Mouse (Mus musculus) bone marrow, adult 2 months (tissue): ENCODE results near the gene Pdpn. TPM values are rescaled to one million over a fixed set of nuclear protein-coding genes. Genes with fewer than 3 reads are reported as not detected.

Experiments used
- H3K27ac ChIP-seq: fragments of 200-500 bp; 2 replicates; pipeline ENCODE4 v1.5.1; 2012; ENCODE audit warnings: low read depth, mild to moderate bottlenecking, control low read depth, inconsistent platforms, low read length; ENCODE audit not compliant: control insufficient read depth, poor library complexity, insufficient read depth
- H3K4me1 ChIP-seq: fragments of 200-500 bp; 2 replicates; pipeline ENCODE4 v1.6.1; 2011; ENCODE audit warnings: low read length; ENCODE audit not compliant: control insufficient read depth, insufficient read depth
- H3K4me3 ChIP-seq: fragments of 200-500 bp; replicated peaks from 2 replicates; pipeline ENCODE3; 2011; ENCODE audit warnings: mild to moderate bottlenecking, low read depth, low read length, control low read depth; ENCODE audit not compliant: control insufficient read depth
- CTCF ChIP-seq: fragments of 200-500 bp; IDR thresholded peaks from 2 replicates; pipeline ENCODE4 v1.5.1; 2011; ENCODE audit warnings: low read length, control low read depth; ENCODE audit not compliant: control insufficient read depth, insufficient read depth
- POLR2A ChIP-seq: fragments of 200-500 bp; IDR thresholded peaks from 2 replicates; pipeline ENCODE4 v1.6.1; 2011; ENCODE audit warnings: low read depth, mild to moderate bottlenecking, control low read depth, low read length, borderline replicate concordance; ENCODE audit not compliant: control insufficient read depth
- WGBS: fragments of 180-500 bp; shearing (Covaris S2); methylation state at CpG from one replicate; pipeline ENCODE4 v1.1.7; 2018; 5-methylcytosine and 5-hydroxymethylcytosine counted together
- polyA plus RNA-seq: library from polyadenylated mRNA; stranded (reverse); fragments of >200 nt; gene quantifications from 2 replicates; pipeline ENCODE4 v1.2.4, GENCODE M21; 2011; ENCODE audit warnings: low replicate concordance; ENCODE audit not compliant: missing spikeins, insufficient read depth, insufficient read length

The Pdpn gene
- polyA plus RNA-seq, 1 experiment, result 14.1 TPM

- Histone ChIP-seq H3K4me1 (peaks cover 1% of the 10 kb centered on the region; the same call in 1 of the 2 replicates), H3K4me3 (peak overlapping the region; percentile 8), H3K27ac (peak overlapping the region; percentile 44)
- 19% methylated on average over 7 of the region's 7 CpGs for WGBS
- TF ChIP-seq CTCF (no peak), POLR2A (no peak)
Observed at GRCm38 (mm10) chr4:143288880-143289279, 10.5 kb downstream of the Pdpn start.

- H3K27ac ChIP-seq, result peak overlapping the region; percentile 65
- TF ChIP-seq CTCF (no peak), POLR2A (no peak)
- 5% methylated on average over 6 of the region's 6 CpGs for WGBS
- H3K4me1 ChIP-seq, result peaks cover 1% of the 10 kb centered on the region; the same call in 1 of the 2 replicates
- H3K4me3 ChIP-seq, result no peak overlapping the region
Observed at GRCm38 (mm10) chr4:143288473-143288872, 10.9 kb downstream of the Pdpn start.

- Histone ChIP-seq H3K27ac (no peak overlapping the region), H3K4me3 (no peak overlapping the region), H3K4me1 (peaks cover 1% of the 10 kb centered on the region; the same call in 1 of the 2 replicates)
- no peak for TF ChIP-seq POLR2A
- no peak for TF ChIP-seq CTCF
- WGBS, result 71% methylated on average over 4 of the region's 4 CpGs
Observed at GRCm38 (mm10) chr4:143287065-143287464, 12.3 kb downstream of the Pdpn start.

GRCm38 (mm10) chr4:143280166-143280565, 19.2 kb downstream of the Pdpn start:
- peaks cover 5% of the 10 kb centered on the region; the same call in 1 of the 2 replicates for H3K4me1 ChIP-seq
- WGBS, result 72% methylated on average over 3 of the region's 3 CpGs

GRCm38 (mm10) chr4:143279661-143280060, 19.7 kb downstream of the Pdpn start:
- WGBS, result 88% methylated on average over 12 of the region's 12 CpGs
- peaks cover 5% of the 10 kb centered on the region; the same call in 1 of the 2 replicates for H3K4me1 ChIP-seq
- no peak overlapping the region for H3K4me3 ChIP-seq
- TF ChIP-seq CTCF (no peak), POLR2A (no peak)
- no peak overlapping the region for H3K27ac ChIP-seq

More at GRCm38 (mm10) chr4:143280166-143280565, 19.2 kb downstream of the Pdpn start:
- TF ChIP-seq CTCF (0 out of 2 replicates have a peak, but pooled peaks have one; percentile 15), POLR2A (no peak)
- Histone ChIP-seq H3K27ac (no peak overlapping the region), H3K4me3 (no peak overlapping the region)

GRCm38 (mm10) chr4:143279016-143279415, 20.3 kb downstream of the Pdpn start:
- H3K4me3 ChIP-seq, result no peak overlapping the region
- whole genome bisulfite sequencing, result 88% methylated on average over 5 of the region's 5 CpGs
- TF ChIP-seq CTCF, result no peak
- no peak for TF ChIP-seq POLR2A
- peaks cover 5% of the 10 kb centered on the region; the same call in 1 of the 2 replicates for H3K4me1 ChIP-seq
- no peak overlapping the region for H3K27ac ChIP-seq

GRCm38 (mm10) chr4:143278429-143278871, 20.9 kb downstream of the Pdpn start:
- H3K4me3 ChIP-seq, result no peak overlapping the region
- no peak for TF ChIP-seq CTCF
- no peak for TF ChIP-seq POLR2A
- H3K27ac ChIP-seq, result no peak overlapping the region
- WGBS, result 44% methylated on average over 14 of the region's 14 CpGs
- H3K4me1 ChIP-seq, result peaks cover 5% of the 10 kb centered on the region; the same call in 1 of the 2 replicates

GRCm38 (mm10) chr4:143277319-143277718, 22.0 kb downstream of the Pdpn start:
- H3K4me3 ChIP-seq, result no peak overlapping the region
- no peak overlapping the region for H3K27ac ChIP-seq
- peaks cover 5% of the 10 kb centered on the region; the same call in 1 of the 2 replicates for H3K4me1 ChIP-seq
- TF ChIP-seq CTCF (no peak), POLR2A (no peak)
- WGBS, result 17% methylated on average over 6 of the region's 6 CpGs

GRCm38 (mm10) chr4:143271571-143271970, 27.8 kb downstream of the Pdpn start:
- no peaks in the 10 kb centered on the region; the same call in 1 of the 2 replicates for H3K4me1 ChIP-seq
- WGBS, result 12% methylated on average over 6 of the region's 6 CpGs
- TF ChIP-seq CTCF, result no peak
- TF ChIP-seq POLR2A, result no peak
- H3K27ac ChIP-seq, result peak overlapping the region; percentile 89
- no peak overlapping the region for H3K4me3 ChIP-seq
